Mouse (Mus musculus) erythroblast, embryonic 14.5 days (primary cell): ENCODE data around the gene Adi1.

Experiments used
- GATA1 ChIP-seq: IDR thresholded peaks from 2 replicates; pipeline ENCODE4 v1.6.1; 2012; ENCODE audit warnings: low read length, inconsistent platforms, mixed read lengths
- TAL1 ChIP-seq: IDR thresholded peaks from 3 replicates; pipeline ENCODE4 v1.6.1; 2012; ENCODE audit warnings: low read length, inconsistent platforms, mixed read lengths

DNA sequence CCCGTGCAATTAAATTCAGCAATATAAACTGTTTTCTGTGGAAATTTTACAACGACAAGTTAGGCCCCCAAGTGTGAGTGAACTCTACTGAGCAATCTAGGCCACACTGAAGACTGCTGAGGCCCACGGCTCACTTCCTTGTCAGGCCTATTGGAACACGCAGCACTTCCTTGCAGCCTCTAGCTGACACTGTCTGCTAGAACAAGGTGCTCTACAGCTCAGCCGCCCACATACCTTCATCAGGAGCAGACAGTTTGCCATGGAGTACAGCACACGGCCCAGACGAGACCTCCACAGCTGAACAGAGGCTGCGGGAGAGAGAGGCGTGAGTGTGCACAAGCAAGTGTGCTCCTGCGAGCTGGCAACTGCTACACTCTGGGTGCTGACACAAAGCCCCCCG, 26.3 kb downstream of the Adi1 start:
- TF ChIP-seq GATA1 (no peak), TAL1 (no peak)
